Mouse (Mus musculus): ENCODE measurements at regions not wholly inside any gene's neighbourhood (a gene's known extent, or its start where the extent isn't known, plus 50 kb on each side); places are given as distances from the start of the nearest gene placed in this dataset.

DNA sequence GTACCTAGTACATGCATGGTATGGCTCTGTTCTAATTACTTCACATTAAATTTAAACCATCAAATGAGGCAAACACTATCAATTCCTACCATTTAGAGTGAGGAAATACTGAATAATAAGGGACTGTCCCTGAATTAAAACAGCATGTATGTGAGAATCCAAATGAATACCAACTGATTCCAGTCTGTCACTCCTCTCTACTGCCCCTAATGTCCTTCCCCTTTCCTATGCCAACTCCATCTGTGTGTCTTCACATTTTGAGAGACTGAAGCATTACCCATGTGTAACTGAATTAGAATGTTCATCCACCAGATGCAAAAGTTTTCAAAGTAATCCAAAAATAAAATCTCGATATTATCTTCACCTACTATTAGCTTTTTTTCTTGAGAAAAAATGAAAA lies 358.0 kb upstream of the Zfp960 start:
- TF ChIP-seq POLR2A (IDR thresholded peaks at IDR 0.05; ENCODE audit: borderline replicate concordance, extremely low read depth, low read depth, low read length) (no peak), CTCF (IDR thresholded peaks at IDR 0.05; ENCODE audit: insufficient read depth, low read length) (no peak)

All from lung, adult 2 months (tissue).